Mouse (Mus musculus) spleen, adult 2 months (tissue): ENCODE measurements around the gene Acat2.

ENCODE experiments used
- CTCF ChIP-seq: fragments of 200-500 bp; IDR thresholded peaks from 2 replicates; pipeline ENCODE4 v1.5.1; 2011; ENCODE audit warnings: mild to moderate bottlenecking, inconsistent platforms; ENCODE audit not compliant: insufficient read depth, insufficient read length, insufficient replicate concordance; ENCODE audit errors: extremely low read depth
- POLR2A ChIP-seq: fragments of 200-500 bp; IDR thresholded peaks from 2 replicates; pipeline ENCODE4 v1.6.1; 2011; ENCODE audit warnings: low read depth, low read length, inconsistent platforms

- TF ChIP-seq CTCF (no peak), POLR2A (no peak)
Measured at GRCm38 (mm10) chr17:12990567-12991145, 30.1 kb upstream of the Acat2 start.
